Mouse (Mus musculus) kidney, adult 2 months (tissue): ENCODE results near the gene Arhgef28. TPM values are rescaled to one million over a fixed set of nuclear protein-coding genes. Genes with fewer than 3 reads are reported as not detected.

ENCODE experiments used
- DNase-seq: peaks from one replicate; pipeline ENCODE4 v3.0.0; 2021
- H3K27ac ChIP-seq: fragments of 200-500 bp; 2 replicates; pipeline ENCODE4 v1.5.1; 2012; ENCODE audit warnings: low read depth, low read length, control low read depth, inconsistent platforms; ENCODE audit not compliant: insufficient read depth
- H3K27me3 ChIP-seq: fragments of 200-500 bp; replicated peaks from 2 replicates; pipeline ENCODE4 v1.6.1; 2012; ENCODE audit warnings: mild to moderate bottlenecking, moderate library complexity, low read length, inconsistent platforms; ENCODE audit not compliant: control insufficient read depth, insufficient read depth
- H3K36me3 ChIP-seq: fragments of 200-500 bp; 2 replicates; pipeline ENCODE4 v1.6.1; 2012; ENCODE audit warnings: mild to moderate bottlenecking, moderate library complexity, low read length, inconsistent platforms; ENCODE audit not compliant: control insufficient read depth, insufficient read depth
- H3K4me1 ChIP-seq: fragments of 200-500 bp; 2 replicates; pipeline ENCODE4 v1.6.1; 2011; ENCODE audit warnings: low read length; ENCODE audit not compliant: control insufficient read depth, insufficient read depth
- H3K4me3 ChIP-seq: fragments of 200-500 bp; 2 replicates; pipeline ENCODE4 v1.5.1; 2011; ENCODE audit warnings: mild to moderate bottlenecking, low read depth, low read length, control low read depth; ENCODE audit not compliant: insufficient read depth
- CTCF ChIP-seq: fragments of 200-500 bp; conservative IDR thresholded peaks from 2 replicates; pipeline ENCODE4 v1.5.1; 2011; ENCODE audit warnings: low read depth, mild to moderate bottlenecking, control low read depth, low read length, moderate library complexity, mixed read lengths; ENCODE audit not compliant: insufficient read depth, insufficient read length
- POLR2A ChIP-seq: fragments of 200-500 bp; IDR thresholded peaks from one replicate; pipeline ENCODE4 v1.6.1; 2011; ENCODE audit warnings: low read depth, low read length, control low read depth
- WGBS: fragments of 180-500 bp; shearing (Covaris S2); methylation state at CpG from one replicate; pipeline ENCODE4 v1.1.7; 2018; 5-methylcytosine and 5-hydroxymethylcytosine counted together
- polyA plus RNA-seq: library from polyadenylated mRNA; depleted of rRNA; stranded (reverse); fragments of >200 nt; gene quantifications from 2 replicates; pipeline ENCODE4 v1.2.3, GENCODE M21; 2012

The Arhgef28 gene
- polyA plus RNA-seq, 1 experiment = 39.3 TPM

GRCm38 (mm10) chr13:97938596-97939297, 267.5 kb downstream of the Arhgef28 start:
- H3K27me3 ChIP-seq = no peaks in the 10 kb centered on the region
- peak; percentile 87 for DNase-seq
- H3K27ac ChIP-seq = no peak overlapping the region
- peaks cover 11% of the 10 kb centered on the region for H3K36me3 ChIP-seq
- 33% methylated on average over 18 of the region's 18 CpGs for WGBS
- no peak overlapping the region for H3K4me3 ChIP-seq
- peak; percentile 88 for TF ChIP-seq CTCF
- no peak for TF ChIP-seq POLR2A
- H3K4me1 ChIP-seq = no peaks in the 10 kb centered on the region; the same call in 1 of the 2 replicates

- H3K4me3 ChIP-seq = no peak overlapping the region
- peaks cover 14% of the 10 kb centered on the region for H3K36me3 ChIP-seq
- WGBS = 18% methylated on average over 7 of the region's 7 CpGs
- H3K4me1 ChIP-seq = no peaks in the 10 kb centered on the region; the same call in 1 of the 2 replicates
- no peak for TF ChIP-seq CTCF
- TF ChIP-seq POLR2A = no peak
- no peaks in the 10 kb centered on the region for H3K27me3 ChIP-seq
- DNase-seq = peak; percentile 45
- no peak overlapping the region for H3K27ac ChIP-seq
These were observed 268.3 kb downstream of the Arhgef28 start for GRCm38 (mm10) chr13:97937919-97938318.

- no peak overlapping the region for H3K4me3 ChIP-seq
- WGBS = 7% methylated on average over 8 of the region's 8 CpGs
- peaks cover 19% of the 10 kb centered on the region for H3K36me3 ChIP-seq
- H3K4me1 ChIP-seq = no peaks in the 10 kb centered on the region; the same call in 1 of the 2 replicates
- TF ChIP-seq POLR2A (no peak), CTCF (no peak)
- no peaks in the 10 kb centered on the region for H3K27me3 ChIP-seq
- DNase-seq = peak; percentile 45
- H3K27ac ChIP-seq = no peak overlapping the region
These were observed 278.1 kb downstream of the Arhgef28 start for GRCm38 (mm10) chr13:97928135-97928497.

- no peak overlapping the region for H3K27ac ChIP-seq
- no peaks in the 10 kb centered on the region; the same call in 1 of the 2 replicates for H3K4me1 ChIP-seq
- no peak for TF ChIP-seq CTCF
- TF ChIP-seq POLR2A = no peak
- H3K36me3 ChIP-seq = peaks cover 16% of the 10 kb centered on the region
- no peak overlapping the region for H3K4me3 ChIP-seq
- no peaks in the 10 kb centered on the region for H3K27me3 ChIP-seq
- 24% methylated on average over 14 of the region's 14 CpGs for WGBS
- peak; percentile 71 for DNase-seq
These were observed 278.7 kb downstream of the Arhgef28 start for GRCm38 (mm10) chr13:97927376-97928134.

GRCm38 (mm10) chr13:97926371-97926770, 279.9 kb downstream of the Arhgef28 start:
- DNase-seq = no peak
- no peak overlapping the region for H3K27ac ChIP-seq
- no peaks in the 10 kb centered on the region for H3K27me3 ChIP-seq
- H3K4me1 ChIP-seq = no peaks in the 10 kb centered on the region; the same call in 1 of the 2 replicates
- TF ChIP-seq POLR2A = no peak
- TF ChIP-seq CTCF = no peak
- peaks cover 15% of the 10 kb centered on the region for H3K36me3 ChIP-seq
- H3K4me3 ChIP-seq = no peak overlapping the region
- 77% methylated on average over 10 of the region's 10 CpGs for WGBS

GRCm38 (mm10) chr13:97923009-97923408, 283.2 kb downstream of the Arhgef28 start:
- H3K4me1 ChIP-seq = no peaks in the 10 kb centered on the region; the same call in 1 of the 2 replicates
- H3K36me3 ChIP-seq = no peaks in the 10 kb centered on the region; the same call in 1 of the 2 replicates
- 91% methylated on average over 5 of the region's 5 CpGs for WGBS
- no peak for DNase-seq
- H3K27ac ChIP-seq = no peak overlapping the region
- no peak for TF ChIP-seq CTCF
- TF ChIP-seq POLR2A = no peak
- H3K27me3 ChIP-seq = no peaks in the 10 kb centered on the region
- H3K4me3 ChIP-seq = no peak overlapping the region

GRCm38 (mm10) chr13:97919590-97919989, 286.6 kb downstream of the Arhgef28 start:
- 66% methylated on average over 8 of the region's 8 CpGs for whole genome bisulfite sequencing
- Histone ChIP-seq H3K36me3 (no peaks in the 10 kb centered on the region; the same call in none of the 2 replicates), H3K4me1 (no peaks in the 10 kb centered on the region; the same call in 1 of the 2 replicates), H3K4me3 (no peak overlapping the region), H3K27ac (no peak overlapping the region), H3K27me3 (no peaks in the 10 kb centered on the region)
- no peak for DNase-seq
- no peak for TF ChIP-seq POLR2A
- TF ChIP-seq CTCF = no peak
